Mouse (Mus musculus): ENCODE results near the gene Crybg2.

DNA sequence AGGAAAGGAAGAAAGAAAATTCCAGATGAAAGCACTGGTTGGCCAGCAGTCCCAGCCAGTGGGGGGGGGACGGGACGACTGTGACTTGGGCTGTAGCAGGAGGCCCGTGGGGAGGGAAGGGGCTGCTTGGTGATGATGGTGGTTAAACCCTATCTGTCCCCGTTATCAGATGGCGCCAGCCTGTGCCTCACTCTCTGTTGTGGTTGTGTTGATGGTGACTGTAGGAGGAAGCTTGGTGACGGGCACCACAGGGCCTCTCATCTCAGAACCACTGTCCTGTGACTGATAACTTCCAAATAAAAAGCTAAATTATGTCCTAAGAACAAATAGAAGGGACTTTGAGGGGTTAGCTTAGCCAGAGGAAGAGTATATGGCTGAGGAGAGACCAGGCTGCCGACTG is 45.5 kb downstream of the Crybg2 start:
- TF ChIP-seq USF1 (IDR thresholded peaks at IDR 0.05; ENCODE audit: low read depth) (no peak), CTCF (IDR thresholded peaks at IDR 0.05; ENCODE audit: control insufficient read depth, insufficient read depth, insufficient read length) (no peak), MAX (IDR thresholded peaks at IDR 0.05) (no peak), MYOD1 (IDR thresholded peaks at IDR 0.05; ENCODE audit: control insufficient read depth, insufficient read length, low read depth) (no peak), CEBPB (IDR thresholded peaks at IDR 0.05; ENCODE audit: low read depth) (no peak), MYOG (IDR thresholded peaks at IDR 0.05; ENCODE audit: control insufficient read depth, extremely low read depth, insufficient read length) (no peak)
